8 mouse cellular contexts compared by ENCODE assay signal in genomic region chr5:124424200-124424722, GRCm38 (mm10). TPM values are rescaled to one million over a fixed set of nuclear protein-coding genes. Genes with fewer than 3 reads are reported as not detected.
DNase-seq lines count a peak whose midpoint lies in the region; ATAC-seq and TF ChIP-seq lines count a peak whose summit lies in the region.

No protein-coding gene starts in this region.

- DNase-seq in lung, embryonic 14.5 days = peak; percentile 48
- no peak for DNase-seq in lung, postnatal 25 days (ENCODE audit: low spot score)
- peak; percentile 25 for DNase-seq in lung, postnatal 10 days
- peak; percentile 45 for DNase-seq in yolk sac, embryonic 10.5 days (ENCODE audit: low spot score)
- no peak for DNase-seq in urinary bladder, postnatal 4 days (ENCODE audit: low spot score in 2 of 2)
- DNase-seq in urinary bladder, adult 18-20 months (ENCODE audit: low spot score in 2 of 2) = no peak

- ATAC-seq in lung, embryonic 14.5 days (ENCODE audit: insufficient read depth) = 0 out of 2 replicates have a peak, but pooled peaks have one; percentile 1
- no peak for ATAC-seq in hindbrain, embryonic 15.5 days (ENCODE audit: low FRiP score, low read depth)

- H3K4me1 ChIP-seq in lung, embryonic 14.5 days (ENCODE audit: insufficient read depth) = no peaks in the 10 kb centered on the region
- H3K4me1 ChIP-seq in cortical plate, adult 2 months (ENCODE audit: control insufficient read depth, insufficient read depth, low read length) = no peaks in the 10 kb centered on the region
- H3K4me1 ChIP-seq in hindbrain, embryonic 15.5 days (replicated peaks) = peaks cover 24% of the 10 kb centered on the region

- H3K27ac ChIP-seq in lung, embryonic 14.5 days (ENCODE audit: low read depth) = 0 out of 2 replicates have a peak overlapping the region, but pooled peaks have one; percentile 78
- H3K27ac ChIP-seq in cortical plate, adult 2 months (ENCODE audit: insufficient read depth, low read length) = no peak overlapping the region
- peak overlapping the region; percentile 99 for H3K27ac ChIP-seq in hindbrain, embryonic 15.5 days (replicated peaks)

- H3K36me3 ChIP-seq in lung, embryonic 14.5 days (ENCODE audit: insufficient read depth) = peaks cover 6% of the 10 kb centered on the region; the same call in 1 of the 2 replicates
- no peaks in the 10 kb centered on the region for H3K36me3 ChIP-seq in hindbrain, embryonic 15.5 days

- no peak for TF ChIP-seq POLR2A in cortical plate, adult 2 months (IDR thresholded peaks at IDR 0.05; ENCODE audit: extremely low read depth, insufficient read depth, low read length)

- H3K9ac ChIP-seq in lung, embryonic 14.5 days = peak overlapping the region; percentile 87
- H3K9ac ChIP-seq in hindbrain, embryonic 15.5 days = peak overlapping the region; percentile 97

- peak overlapping the region; percentile 90 for H3K4me2 ChIP-seq in lung, embryonic 14.5 days
- H3K4me2 ChIP-seq in hindbrain, embryonic 15.5 days = peak overlapping the region; percentile 81

- no peak for TF ChIP-seq CTCF in lung, embryonic 14.5 days (IDR thresholded peaks at IDR 0.05; ENCODE audit: low read depth)
- TF ChIP-seq CTCF in cortical plate, adult 2 months (IDR thresholded peaks at IDR 0.05; ENCODE audit: extremely low read depth, insufficient read depth, low read length) = no peak

- H3K4me3 ChIP-seq in lung, embryonic 14.5 days (ENCODE audit: low read depth, low read length) = peak overlapping the region; percentile 99
- H3K4me3 ChIP-seq in cortical plate, adult 2 months (ENCODE audit: insufficient read depth, low read length) = peak overlapping the region; percentile 99
- H3K4me3 ChIP-seq in hindbrain, embryonic 15.5 days = peak overlapping the region; percentile 100

- no peaks in the 10 kb centered on the region for H3K27me3 ChIP-seq in lung, embryonic 14.5 days (ENCODE audit: insufficient read depth, low read length)
- H3K27me3 ChIP-seq in hindbrain, embryonic 15.5 days = no peaks in the 10 kb centered on the region

- H3K9me3 ChIP-seq in lung, embryonic 14.5 days (ENCODE audit: low read depth, low read length) = no peaks in the 10 kb centered on the region
- no peaks in the 10 kb centered on the region for H3K9me3 ChIP-seq in hindbrain, embryonic 15.5 days

- WGBS in lung, embryonic 14.5 days = 2% methylated on average over 14 of the region's 14 CpGs
- WGBS in hindbrain, embryonic 15.5 days = 2% methylated on average over 14 of the region's 14 CpGs

RNA-seq across cellular contexts. Expression of gene Sbno1, which starts 1.5 kb away (rescaled TPM):
- 85.6 and 88.6 TPM in 2 replicates for polyA plus RNA-seq in lung, embryonic 14.5 days (2014; fragmentation: Nextera tagmentation; extraction: Ambion mirVana)
- polyA plus RNA-seq in cortical plate, adult 2 months (2012; rRNA removed) = 56.4 and 57.2 TPM in 2 replicates
- 84.9 and 93.0 TPM in 2 replicates for polyA plus RNA-seq in hindbrain, embryonic 15.5 days (2015; fragmentation: Nextera tagmentation; extraction: Ambion mirVana)

RNA-seq across cellular contexts. Expression of gene Kmt5a, which starts 15.5 kb away (rescaled TPM):
- 87.7 and 97.5 TPM in 2 replicates for polyA plus RNA-seq in lung, embryonic 14.5 days (2014; fragmentation: Nextera tagmentation; extraction: Ambion mirVana)
- 51.9 and 54.9 TPM in 2 replicates for polyA plus RNA-seq in cortical plate, adult 2 months (2012; rRNA removed)
- 42.0 and 49.3 TPM in 2 replicates for polyA plus RNA-seq in hindbrain, embryonic 15.5 days (2015; fragmentation: Nextera tagmentation; extraction: Ambion mirVana)

RNA-seq across cellular contexts. Expression of gene Rilpl2, which starts 53.9 kb away (rescaled TPM):
- polyA plus RNA-seq in lung, embryonic 14.5 days (2014; fragmentation: Nextera tagmentation; extraction: Ambion mirVana) = 28.7 and 29.2 TPM in 2 replicates
- polyA plus RNA-seq in cortical plate, adult 2 months (2012; rRNA removed) = 26.9 and 27.1 TPM in 2 replicates
- 28.8 and 29.1 TPM in 2 replicates for polyA plus RNA-seq in hindbrain, embryonic 15.5 days (2015; fragmentation: Nextera tagmentation; extraction: Ambion mirVana)

RNA-seq across cellular contexts. Expression of gene Snrnp35, which starts 58.7 kb away (rescaled TPM):
- 10.7 and 10.8 TPM in 2 replicates for polyA plus RNA-seq in lung, embryonic 14.5 days (2014; fragmentation: Nextera tagmentation; extraction: Ambion mirVana)
- polyA plus RNA-seq in cortical plate, adult 2 months (2012; rRNA removed) = 11.5 TPM in 2 replicates
- 20.3 and 22.1 TPM in 2 replicates for polyA plus RNA-seq in hindbrain, embryonic 15.5 days (2015; fragmentation: Nextera tagmentation; extraction: Ambion mirVana)

Comparison
In these comparisons a context has a peak if more than half of its experiments do, and no peak if none do; other contexts are left out.
1. DNase-seq: peak in lung, embryonic 14.5 days (single experiment), lung, postnatal 10 days (single experiment) and yolk sac, embryonic 10.5 days (single experiment); none in lung, postnatal 25 days (single experiment), urinary bladder, postnatal 4 days (0 of 2) and urinary bladder, adult 18-20 months (0 of 2).
2. Peak in every context shown above with its lines, with median percentiles within 50 percentile points of each other: H3K4me3 ChIP-seq.